Mouse (Mus musculus): ENCODE measurements at regions not wholly inside any gene's neighbourhood (a gene's known extent, or its start where the extent isn't known, plus 50 kb on each side); places are given as distances from the start of the nearest gene placed in this dataset.

- no peak for DNase-seq
Measured at GRCm38 (mm10) chr11:56932766-56933165, 78.4 kb upstream of the Gria1 start.

GRCm38 (mm10) chr11:56952357-56952756 lies 58.8 kb upstream of the Gria1 start:
- no peak for DNase-seq

DNA sequence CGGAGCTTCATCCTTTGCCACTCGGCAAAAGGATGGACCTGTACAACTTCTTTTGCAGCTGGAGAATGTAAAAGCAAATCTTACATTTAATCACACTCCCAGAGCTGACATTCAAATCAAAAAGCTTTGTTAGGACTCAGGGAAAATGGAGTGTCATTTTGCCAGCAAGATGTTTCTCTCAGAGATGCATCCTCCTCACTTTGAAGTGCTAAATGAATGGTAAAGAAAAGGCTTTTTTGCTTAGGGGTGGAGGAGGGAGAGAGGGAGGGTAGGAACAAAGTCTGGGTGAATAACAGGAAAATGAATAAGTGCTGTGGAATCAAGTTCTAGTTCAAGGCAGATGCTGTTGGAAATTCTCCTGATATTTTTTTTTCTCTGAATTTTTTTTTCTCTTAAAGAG lies 53.4 kb upstream of the Gria1 start:
- DNase-seq: no peak

Data from cerebellum, postnatal 14 days (tissue).